Mouse (Mus musculus) lung, postnatal 0 days (tissue): ENCODE measurements at regions not wholly inside any gene's neighbourhood (a gene's known extent, or its start where the extent isn't known, plus 50 kb on each side); places are given as distances from the start of the nearest gene placed in this dataset.

ENCODE experiments used
- CTCF ChIP-seq: IDR thresholded peaks from 2 replicates; pipeline ENCODE4 v1.5.1; 2016; ENCODE audit warnings: antibody characterized with exemption, mild to moderate bottlenecking
- EP300 ChIP-seq: IDR thresholded peaks from 2 replicates; pipeline ENCODE4 v1.6.1; 2016; ENCODE audit warnings: antibody characterized with exemption, mild to moderate bottlenecking, control low read depth

DNA sequence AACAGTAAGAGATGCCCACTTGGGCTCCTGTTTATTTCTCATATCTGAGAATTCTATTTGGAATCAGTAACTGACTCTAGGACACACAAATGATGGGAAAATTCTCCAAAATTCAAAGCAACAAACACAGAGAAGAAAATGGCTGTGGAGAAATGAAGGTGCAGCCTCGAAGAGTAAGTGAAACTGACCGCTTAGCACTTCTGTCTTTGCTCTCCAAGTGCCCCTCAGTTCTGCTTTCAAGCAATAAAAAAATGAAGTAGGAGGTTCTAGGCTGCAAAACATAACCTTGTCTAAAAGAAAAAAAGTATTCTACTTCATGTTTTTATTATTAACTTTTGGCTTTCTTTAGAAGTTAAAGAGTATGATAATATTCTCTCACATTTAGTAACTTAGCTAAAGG is 79.0 kb downstream of the Zbtb18 start:
- TF ChIP-seq CTCF (no peak), EP300 (no peak)
